ENCODE assay signal across 12 mouse cellular contexts in the genomic region with DNA sequence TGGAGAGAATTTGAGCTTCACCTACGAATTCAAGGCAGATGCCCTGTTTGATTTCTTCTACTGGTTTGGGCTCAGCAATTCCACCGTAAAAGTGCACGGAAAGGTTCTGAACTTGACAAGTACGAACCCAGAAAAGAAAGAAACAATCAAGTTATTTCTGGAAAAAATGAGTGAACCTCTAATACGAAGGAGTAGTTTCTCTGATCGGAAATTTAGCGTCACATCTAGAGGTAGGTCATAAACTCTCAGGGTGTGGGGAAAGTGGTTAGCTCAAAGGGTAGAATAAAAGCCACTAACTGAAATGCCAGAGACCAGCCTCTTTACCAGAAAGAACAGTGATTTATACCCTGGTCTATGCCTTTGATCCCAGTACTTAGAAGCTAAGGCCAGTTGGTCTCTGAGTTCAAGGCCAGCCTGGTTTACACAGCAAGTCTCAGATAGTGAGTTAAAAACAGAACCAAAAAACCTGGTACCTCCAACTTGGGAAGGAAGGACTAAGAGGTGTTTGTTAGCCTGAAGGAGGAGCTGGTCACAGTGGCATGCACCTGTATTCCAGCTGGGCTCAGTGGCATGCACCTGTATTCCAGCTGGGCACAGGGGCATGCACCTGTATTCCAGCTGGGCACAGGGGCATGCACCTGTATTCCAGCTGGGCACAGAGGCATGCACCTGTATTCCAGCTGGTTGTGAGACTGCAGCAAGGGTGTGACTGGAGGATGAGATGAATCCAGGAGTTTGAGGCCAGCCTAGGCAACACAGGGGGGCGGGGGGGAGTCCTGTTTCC. TPM values are rescaled to one million over a fixed set of nuclear protein-coding genes. Genes with fewer than 3 reads are reported as not detected.
DNase-seq lines count a peak whose midpoint lies in the region; ATAC-seq lines count a peak whose summit lies in the region.
"Had no signal": no experiment of that assay in that cellular context is flagged by ENCODE, and none has a peak within 500 bp of the region (broad histone marks: within the 10 kb centered on the region; RNA-seq: fewer than 3 reads in every experiment).

No protein-coding gene starts in this region.

- no peak overlapping the region for H3K4me3 ChIP-seq in midbrain, embryonic 10.5 days
- no peak overlapping the region for H3K4me3 ChIP-seq in midbrain, embryonic 16.5 days (ENCODE audit: low read depth, low read length)
- H3K4me3 ChIP-seq: layer of hippocampus, adult 2 months had no signal

- no peaks in the 10 kb centered on the region for H3K36me3 ChIP-seq in midbrain, embryonic 10.5 days
- H3K36me3 ChIP-seq in midbrain, embryonic 16.5 days (ENCODE audit: control insufficient read depth, insufficient read depth, low read length), result no peaks in the 10 kb centered on the region

- no peak overlapping the region for H3K4me2 ChIP-seq in midbrain, embryonic 16.5 days (ENCODE audit: low read length)

- DNase-seq in adrenal gland, adult 2 months, result peak; percentile 18
- no peak for DNase-seq in adrenal gland, postnatal 36 days
- no peak for DNase-seq in midbrain, embryonic 10.5 days (ENCODE audit: low spot score)
- DNase-seq in thymus, postnatal 14 days, result peak; percentile 56
- no peak for DNase-seq in neural tube, embryonic 10.5 days (ENCODE audit: extremely low spot score, low spot score)
- DNase-seq in frontal cortex, adult 2 months (ENCODE audit: extremely low spot score in 1 of 2, low spot score in 1 of 2), result no peak
- DNase-seq: gastrocnemius, postnatal 10 days; kidney, adult 18-20 months had no signal

- ATAC-seq in midbrain, embryonic 16.5 days, result no peak
- peak; percentile 51 for ATAC-seq in inflammation-experienced regulatory T-cells, adult 6 months

- no peaks in the 10 kb centered on the region for H3K9me3 ChIP-seq in midbrain, embryonic 10.5 days (replicated peaks)
- no peaks in the 10 kb centered on the region for H3K9me3 ChIP-seq in midbrain, embryonic 16.5 days (replicated peaks; ENCODE audit: control insufficient read depth, low read length, poor library complexity, severe bottlenecking)

- H3K27ac ChIP-seq in midbrain, embryonic 10.5 days (replicated peaks), result peak overlapping the region; percentile 89
- H3K27ac ChIP-seq in midbrain, embryonic 16.5 days (ENCODE audit: low read length), result no peak overlapping the region
- H3K27ac ChIP-seq: layer of hippocampus, adult 2 months had no signal

- H3K4me1 ChIP-seq in midbrain, embryonic 10.5 days, result peaks cover 22% of the 10 kb centered on the region
- H3K4me1 ChIP-seq in midbrain, embryonic 16.5 days (ENCODE audit: control insufficient read depth, insufficient read depth, low read length), result peaks cover 12% of the 10 kb centered on the region

- WGBS in midbrain, embryonic 10.5 days, result 90% methylated on average over 8 of the region's 8 CpGs
- 94% methylated on average over 8 of the region's 8 CpGs for WGBS in midbrain, embryonic 16.5 days

- no peaks in the 10 kb centered on the region for H3K27me3 ChIP-seq in midbrain, embryonic 10.5 days (ENCODE audit: low read depth, poor library complexity, severe bottlenecking)
- H3K27me3 ChIP-seq in midbrain, embryonic 16.5 days (ENCODE audit: control insufficient read depth, insufficient read depth, low read depth, low read length), result no peaks in the 10 kb centered on the region

- H3K9ac ChIP-seq in midbrain, embryonic 16.5 days (ENCODE audit: low read depth, low read length), result no peak overlapping the region

RNA-seq across cellular contexts. Expression of a gene that starts 12.0 kb away (rescaled TPM):
- under 1 TPM in 1 of 2 experiments, not detected in 1; 0.31 TPM for total RNA-seq in adrenal gland, adult 2 months (2021)
- polyA plus RNA-seq in adrenal gland, adult 2 months (2012; rRNA removed), result not detected in 2 replicates
- not detected for total RNA-seq in adrenal gland, postnatal 36 days (2021)
- polyA plus RNA-seq in midbrain, embryonic 10.5 days (2016; fragmentation: Nextera tagmentation; extraction: Ambion mirVana), result 1.0 and 1.3 TPM in 2 replicates
- 1.6 and 2.0 TPM in 2 replicates for polyA plus RNA-seq in midbrain, embryonic 16.5 days (2015; fragmentation: Nextera tagmentation; extraction: Ambion mirVana)
- polyA plus RNA-seq in inflammation-experienced regulatory T-cells, adult 6 months (2017; shearing (Covaris generic)), result not detected
- 0.67 and 0.78 TPM in 2 replicates for polyA plus RNA-seq in frontal cortex, adult 2 months (2012; rRNA removed)
- total RNA-seq: heart, postnatal 10 days had no signal

RNA-seq across cellular contexts. Expression of a gene that starts 15.9 kb away (rescaled TPM):
- total RNA-seq in adrenal gland, adult 2 months (2021), result 1 to 10 TPM; 3.4 to 8.8 TPM
- polyA plus RNA-seq in adrenal gland, adult 2 months (2012; rRNA removed), result 4.1 and 4.6 TPM in 2 replicates
- total RNA-seq in adrenal gland, postnatal 36 days (2021), result 1 to 10 TPM; 3.8 to 9.1 TPM
- polyA plus RNA-seq in midbrain, embryonic 10.5 days (2016; fragmentation: Nextera tagmentation; extraction: Ambion mirVana), result 0.32 and 0.57 TPM in 2 replicates
- 2.0 and 2.8 TPM in 2 replicates for polyA plus RNA-seq in midbrain, embryonic 16.5 days (2015; fragmentation: Nextera tagmentation; extraction: Ambion mirVana)
- 1 to 10 TPM in 1 of 3 experiments, under 1 TPM in 1, not detected in 1; 0.49 to 1.6 TPM for polyA plus RNA-seq in inflammation-experienced regulatory T-cells, adult 6 months (2017; shearing (Covaris generic))
- polyA plus RNA-seq in frontal cortex, adult 2 months (2012; rRNA removed), result 10.9 and 11.9 TPM in 2 replicates

Comparison
In these comparisons a context has a peak if more than half of its experiments do, and no peak if none do; other contexts are left out.
1. DNase-seq: peak in adrenal gland, adult 2 months (single experiment) and thymus, postnatal 14 days (single experiment); none in adrenal gland, postnatal 36 days (0 of 2), midbrain, embryonic 10.5 days (single experiment), neural tube, embryonic 10.5 days (single experiment) and frontal cortex, adult 2 months (0 of 2).